Mouse (Mus musculus): Measurements from ENCODE around the gene Stard9. TPM values are rescaled to one million over a fixed set of nuclear protein-coding genes. Genes with fewer than 3 reads are reported as not detected.
"Not testable (repeated sequence)": the region's sequence is repeated elsewhere in the genome, so short reads cannot be mapped to it uniquely, and the experiment has no call there.

Gene Stard9
- polyA plus RNA-seq, 1 experiment from 2014 or later, result 3.5 TPM

DNA sequence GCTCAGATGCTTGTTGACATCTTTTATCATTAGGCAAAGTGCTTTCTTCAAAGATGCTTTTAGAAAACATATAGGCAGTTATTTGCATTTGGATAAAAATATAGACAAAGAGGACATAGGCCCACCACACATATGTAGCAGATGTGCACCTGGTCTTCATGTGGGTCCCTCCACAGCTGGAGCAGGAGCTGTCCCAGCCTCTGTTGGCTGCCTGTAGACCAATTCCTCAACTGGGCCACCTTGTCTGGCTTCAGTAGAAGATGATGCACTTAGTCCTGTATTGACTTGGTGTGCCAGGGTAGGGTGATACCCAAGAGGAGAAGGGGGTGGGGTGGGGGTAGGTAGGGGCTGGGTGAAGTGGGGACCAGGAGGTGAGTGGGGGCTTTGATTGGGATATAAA lies 33.8 kb downstream of the Stard9 start:
- Histone ChIP-seq H3K4me2 (ENCODE audit: low read length) (no peak overlapping the region), H3K9me3 (ENCODE audit: control insufficient read depth, low read length) (no peaks in the 10 kb centered on the region), H3K4me3 (ENCODE audit: low read length) (no peak overlapping the region), H3K27me3 (replicated peaks; ENCODE audit: control insufficient read depth, insufficient read depth, low read length) (no peaks in the 10 kb centered on the region), H3K27ac (ENCODE audit: low read depth, low read length) (no peak overlapping the region), H3K4me1 (ENCODE audit: control insufficient read depth, insufficient read depth, low read depth, low read length) (no peaks in the 10 kb centered on the region), H3K36me3 (ENCODE audit: control insufficient read depth, insufficient read depth, low read length) (no peaks in the 10 kb centered on the region), H3K9ac (ENCODE audit: low read depth, low read length) (no peak overlapping the region)
- no peak for ATAC-seq

DNA sequence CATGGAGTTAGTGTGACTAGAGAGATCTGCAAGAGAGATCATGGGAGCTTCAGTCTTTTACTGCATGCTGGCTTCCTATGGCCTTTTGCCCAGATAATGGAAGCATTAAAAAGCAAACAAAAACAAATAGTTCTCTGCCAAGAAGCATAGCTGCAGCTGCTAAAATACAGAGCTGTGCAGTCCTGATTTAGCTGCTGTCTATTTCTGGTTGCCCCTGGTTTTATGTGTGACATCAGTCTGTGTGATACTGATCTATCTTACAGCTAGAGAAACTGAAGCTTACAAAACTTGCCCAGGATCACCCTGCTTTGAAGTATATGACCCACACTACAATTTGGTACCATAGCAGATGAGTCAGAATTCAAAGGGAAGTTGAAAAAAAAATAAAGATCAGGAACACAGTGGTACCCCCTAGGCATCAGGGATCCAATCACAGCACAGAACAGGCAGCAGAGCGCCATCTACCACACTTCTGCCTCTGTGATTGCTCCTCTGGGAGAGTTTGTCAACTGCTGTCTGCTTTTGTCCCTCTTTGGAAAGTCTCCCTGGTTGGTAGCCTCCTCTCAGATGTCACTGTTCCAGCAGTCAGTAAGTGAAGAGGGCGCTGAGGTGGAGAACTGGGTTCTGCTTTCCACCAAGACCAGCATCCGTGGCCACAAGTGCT lies 34.7 kb downstream of the Stard9 start:
- no peak overlapping the region for H3K27ac ChIP-seq (ENCODE audit: low read depth, low read length)
- no peak overlapping the region for H3K9ac ChIP-seq (ENCODE audit: low read depth, low read length)
- no peaks in the 10 kb centered on the region for H3K27me3 ChIP-seq (replicated peaks; ENCODE audit: control insufficient read depth, insufficient read depth, low read length)
- H3K36me3 ChIP-seq (ENCODE audit: control insufficient read depth, insufficient read depth, low read length), result no peaks in the 10 kb centered on the region
- H3K4me3 ChIP-seq (ENCODE audit: low read length), result no peak overlapping the region
- no peak overlapping the region for H3K4me2 ChIP-seq (ENCODE audit: low read length)
- no peaks in the 10 kb centered on the region for H3K4me1 ChIP-seq (ENCODE audit: control insufficient read depth, insufficient read depth, low read depth, low read length)
- 72% methylated on average over 3 of the region's 3 CpGs for WGBS
- H3K9me3 ChIP-seq (ENCODE audit: control insufficient read depth, low read length), result no peaks in the 10 kb centered on the region
- no peak for ATAC-seq

DNA sequence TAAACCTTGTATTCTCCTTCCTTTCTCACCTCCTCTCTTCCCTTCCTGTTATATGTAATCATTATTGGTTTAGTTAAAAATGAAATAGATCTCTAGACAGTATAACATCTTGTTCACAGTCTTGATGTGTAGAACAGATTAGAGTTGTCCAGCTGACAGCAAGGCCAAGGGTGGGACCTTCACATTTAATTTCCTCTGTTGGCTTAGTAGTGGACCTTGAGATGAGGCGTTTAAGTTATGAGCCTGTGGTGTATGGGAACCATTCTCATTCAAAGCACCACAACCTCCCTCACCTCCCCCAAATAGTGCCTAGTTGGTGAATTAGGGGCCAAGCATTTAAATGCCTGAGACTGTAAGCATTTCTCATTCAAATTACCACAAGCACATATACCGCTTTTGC lies 38.5 kb downstream of the Stard9 start:
- ATAC-seq, result no peak
- H3K4me1 ChIP-seq (ENCODE audit: control insufficient read depth, insufficient read depth, low read depth, low read length), result no peaks in the 10 kb centered on the region
- H3K9ac ChIP-seq (ENCODE audit: low read depth, low read length), result no peak overlapping the region
- H3K4me2 ChIP-seq (ENCODE audit: low read length), result no peak overlapping the region
- no peaks in the 10 kb centered on the region for H3K36me3 ChIP-seq (ENCODE audit: control insufficient read depth, insufficient read depth, low read length)
- 91% methylated on average over 2 of the region's 2 CpGs for WGBS
- no peak overlapping the region for H3K4me3 ChIP-seq (ENCODE audit: low read length)
- H3K27me3 ChIP-seq (replicated peaks; ENCODE audit: control insufficient read depth, insufficient read depth, low read length), result no peaks in the 10 kb centered on the region
- H3K27ac ChIP-seq (ENCODE audit: low read depth, low read length), result no peak overlapping the region
- H3K9me3 ChIP-seq (ENCODE audit: control insufficient read depth, low read length), result no peaks in the 10 kb centered on the region

DNA sequence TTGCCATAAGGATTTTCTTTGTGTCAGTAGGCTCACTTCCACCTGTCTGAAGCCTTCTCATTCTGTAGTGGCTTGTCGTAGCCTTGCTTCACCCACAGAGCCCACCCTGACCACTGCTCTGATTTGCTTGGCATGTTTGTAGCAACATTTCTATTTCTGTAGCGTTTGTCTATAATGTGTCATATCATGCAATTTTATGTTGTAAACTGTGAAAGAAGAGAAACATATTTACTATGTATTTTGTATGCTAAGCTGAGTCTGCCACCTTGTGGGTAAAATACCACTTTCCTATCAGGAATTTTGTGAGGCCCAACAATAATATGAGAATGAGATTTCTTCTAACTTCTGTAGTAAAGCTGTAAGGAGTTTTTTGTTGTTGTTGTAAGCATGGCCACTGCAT lies 41.3 kb downstream of the Stard9 start:
- no peak overlapping the region for H3K27ac ChIP-seq (ENCODE audit: low read depth, low read length)
- no peak overlapping the region for H3K9ac ChIP-seq (ENCODE audit: low read depth, low read length)
- H3K36me3 ChIP-seq (ENCODE audit: control insufficient read depth, insufficient read depth, low read length), result no peaks in the 10 kb centered on the region; the same call in 1 of the 2 replicates
- H3K9me3 ChIP-seq (ENCODE audit: control insufficient read depth, low read length), result no peaks in the 10 kb centered on the region
- WGBS, result 86% methylated on average over 2 of the region's 2 CpGs
- no peak overlapping the region for H3K4me3 ChIP-seq (ENCODE audit: low read length)
- H3K4me1 ChIP-seq (ENCODE audit: control insufficient read depth, insufficient read depth, low read depth, low read length), result no peaks in the 10 kb centered on the region
- no peaks in the 10 kb centered on the region for H3K27me3 ChIP-seq (replicated peaks; ENCODE audit: control insufficient read depth, insufficient read depth, low read length)
- ATAC-seq, result no peak
- H3K4me2 ChIP-seq (ENCODE audit: low read length), result no peak overlapping the region

DNA sequence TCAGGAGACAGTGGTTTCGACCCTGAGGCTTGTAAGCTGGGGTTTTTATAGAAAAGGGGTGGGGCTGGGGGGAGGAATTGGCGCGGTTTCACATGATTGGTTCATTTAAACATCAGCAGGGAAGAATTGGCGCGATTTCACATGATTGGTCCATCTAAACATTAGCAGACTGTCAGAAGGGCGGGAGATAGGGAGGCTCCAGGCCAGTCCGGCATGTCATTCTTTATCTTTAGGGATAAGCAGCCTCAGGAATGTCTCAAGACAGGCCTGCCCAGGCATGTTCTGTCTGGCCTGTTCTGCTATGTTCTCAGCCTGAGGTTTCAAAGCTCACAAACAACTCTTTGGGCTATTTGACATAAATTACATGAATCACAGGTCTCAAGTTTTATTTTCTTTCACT lies 52.2 kb downstream of the Stard9 start:
- not testable (repeated sequence) for H3K9me3 ChIP-seq (ENCODE audit: control insufficient read depth, low read length); ATAC-seq; H3K27ac ChIP-seq (ENCODE audit: low read depth, low read length); H3K27me3 ChIP-seq (replicated peaks; ENCODE audit: control insufficient read depth, insufficient read depth, low read length); H3K36me3 ChIP-seq (ENCODE audit: control insufficient read depth, insufficient read depth, low read length); H3K4me3 ChIP-seq (ENCODE audit: low read length); H3K4me1 ChIP-seq (ENCODE audit: control insufficient read depth, insufficient read depth, low read depth, low read length); H3K4me2 ChIP-seq (ENCODE audit: low read length); H3K9ac ChIP-seq (ENCODE audit: low read depth, low read length)
- WGBS, result 87% methylated on average over 7 of the region's 7 CpGs

DNA sequence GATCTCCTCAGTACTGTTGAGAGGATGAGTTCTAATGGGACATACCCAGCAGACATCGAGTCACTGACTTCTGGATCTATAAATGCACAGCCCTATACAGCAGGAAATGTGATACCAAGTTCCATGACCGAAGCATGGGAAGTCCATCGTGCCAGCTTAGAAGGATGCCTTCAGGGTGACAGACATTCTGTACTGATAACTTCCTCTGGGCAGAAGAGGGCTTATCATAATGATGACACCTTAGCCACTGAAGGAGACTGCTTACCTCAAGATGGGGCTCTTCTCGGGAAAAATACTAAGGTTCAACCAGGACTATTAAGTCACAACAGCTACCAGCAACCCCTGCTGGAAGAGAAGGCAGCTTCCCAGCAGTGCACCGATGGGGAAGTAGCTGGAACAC lies 68.8 kb downstream of the Stard9 start:
- no peak overlapping the region for H3K4me2 ChIP-seq (ENCODE audit: low read length)
- H3K36me3 ChIP-seq (ENCODE audit: control insufficient read depth, insufficient read depth, low read length), result peaks cover 20% of the 10 kb centered on the region
- H3K9me3 ChIP-seq (ENCODE audit: control insufficient read depth, low read length), result no peaks in the 10 kb centered on the region
- ATAC-seq, result no peak
- H3K9ac ChIP-seq (ENCODE audit: low read depth, low read length), result no peak overlapping the region
- no peaks in the 10 kb centered on the region for H3K27me3 ChIP-seq (replicated peaks; ENCODE audit: control insufficient read depth, insufficient read depth, low read length)
- H3K4me3 ChIP-seq (ENCODE audit: low read length), result no peak overlapping the region
- 85% methylated on average over 5 of the region's 5 CpGs for WGBS
- no peaks in the 10 kb centered on the region for H3K4me1 ChIP-seq (ENCODE audit: control insufficient read depth, insufficient read depth, low read depth, low read length)
- H3K27ac ChIP-seq (ENCODE audit: low read depth, low read length), result no peak overlapping the region

DNA sequence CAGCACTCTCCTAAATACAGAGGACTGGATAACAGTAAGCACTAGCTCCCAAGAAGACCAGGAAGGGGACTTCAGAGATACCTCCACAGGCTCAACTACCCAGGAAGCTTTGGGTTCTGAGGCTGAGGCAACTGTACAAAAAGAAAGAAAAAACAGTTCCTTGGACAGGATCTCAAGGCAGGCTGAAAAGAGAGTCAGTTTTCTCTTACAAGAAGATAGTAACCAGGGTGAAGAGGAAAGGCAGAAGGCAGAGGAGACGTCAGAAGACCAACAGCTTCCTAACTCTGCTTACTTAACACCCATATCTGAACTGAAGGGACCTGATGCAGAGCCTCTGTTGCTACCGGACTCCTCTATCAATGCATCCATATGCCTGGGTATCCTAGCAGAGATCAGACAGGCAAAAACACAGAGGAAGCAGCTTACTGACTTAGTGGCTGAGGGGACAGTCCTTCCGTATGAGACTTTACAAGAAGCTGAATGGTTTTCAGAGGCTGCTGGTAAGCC lies 71.5 kb downstream of the Stard9 start:
- Histone ChIP-seq H3K27me3 (replicated peaks; ENCODE audit: control insufficient read depth, insufficient read depth, low read length) (no peaks in the 10 kb centered on the region), H3K4me2 (ENCODE audit: low read length) (no peak overlapping the region), H3K4me1 (ENCODE audit: control insufficient read depth, insufficient read depth, low read depth, low read length) (no peaks in the 10 kb centered on the region), H3K36me3 (ENCODE audit: control insufficient read depth, insufficient read depth, low read length) (peaks cover 27% of the 10 kb centered on the region), H3K27ac (ENCODE audit: low read depth, low read length) (no peak overlapping the region), H3K4me3 (ENCODE audit: low read length) (no peak overlapping the region), H3K9ac (ENCODE audit: low read depth, low read length) (no peak overlapping the region), H3K9me3 (ENCODE audit: control insufficient read depth, low read length) (no peaks in the 10 kb centered on the region)
- WGBS, result 92% methylated on average over 3 of the region's 3 CpGs
- ATAC-seq, result no peak

DNA sequence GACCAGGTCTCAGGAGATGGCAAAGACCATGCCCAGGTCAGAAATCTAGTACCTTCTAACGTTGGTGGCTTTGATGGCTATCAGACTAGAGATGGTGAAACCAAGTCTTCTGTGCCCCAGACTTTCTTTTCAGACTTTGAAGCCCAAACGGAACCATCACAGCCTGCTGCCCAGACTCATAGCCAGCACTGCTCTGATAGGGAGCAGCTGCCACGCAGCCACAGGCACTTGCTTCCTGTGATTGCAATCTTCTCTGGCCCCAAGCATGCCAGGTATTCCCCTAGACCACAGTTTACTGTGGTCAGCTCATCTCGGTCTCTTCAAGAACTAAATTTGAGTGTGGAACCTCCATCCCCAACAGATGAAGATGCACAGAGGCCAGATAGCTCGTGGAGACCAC lies 73.8 kb downstream of the Stard9 start:
- no peaks in the 10 kb centered on the region for H3K9me3 ChIP-seq (ENCODE audit: control insufficient read depth, low read length)
- H3K27ac ChIP-seq (ENCODE audit: low read depth, low read length), result no peak overlapping the region
- H3K9ac ChIP-seq (ENCODE audit: low read depth, low read length), result no peak overlapping the region
- no peak overlapping the region for H3K4me3 ChIP-seq (ENCODE audit: low read length)
- ATAC-seq, result no peak
- 81% methylated on average over 5 of the region's 5 CpGs for WGBS
- H3K36me3 ChIP-seq (ENCODE audit: control insufficient read depth, insufficient read depth, low read length), result peaks cover 17% of the 10 kb centered on the region
- no peaks in the 10 kb centered on the region for H3K4me1 ChIP-seq (ENCODE audit: control insufficient read depth, insufficient read depth, low read depth, low read length)
- no peaks in the 10 kb centered on the region for H3K27me3 ChIP-seq (replicated peaks; ENCODE audit: control insufficient read depth, insufficient read depth, low read length)
- no peak overlapping the region for H3K4me2 ChIP-seq (ENCODE audit: low read length)

DNA sequence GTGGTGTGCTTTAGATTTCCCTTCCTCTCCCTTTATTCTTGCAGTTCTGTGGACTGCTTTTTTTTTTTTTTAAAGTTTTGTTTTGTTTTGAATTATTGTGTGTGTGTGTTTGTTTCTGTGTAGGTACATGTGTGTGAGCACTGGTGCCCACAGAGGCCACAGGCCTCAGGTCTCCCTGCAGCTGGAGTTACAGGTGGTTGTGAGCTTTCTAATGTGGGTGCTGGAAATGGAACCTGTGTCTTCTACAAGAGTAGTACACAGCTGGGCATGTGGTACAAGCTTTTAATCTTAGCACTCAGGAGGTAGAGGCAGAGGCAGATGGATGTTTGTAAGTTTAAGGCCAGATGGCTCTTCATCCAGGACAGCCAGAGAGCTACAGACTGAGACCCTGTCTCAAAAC lies 78.1 kb downstream of the Stard9 start:
- no peak for ATAC-seq
- no peaks in the 10 kb centered on the region for H3K27me3 ChIP-seq (replicated peaks; ENCODE audit: control insufficient read depth, insufficient read depth, low read length)
- H3K4me2 ChIP-seq (ENCODE audit: low read length), result no peak overlapping the region
- no peaks in the 10 kb centered on the region for H3K4me1 ChIP-seq (ENCODE audit: control insufficient read depth, insufficient read depth, low read depth, low read length)
- no peak overlapping the region for H3K27ac ChIP-seq (ENCODE audit: low read depth, low read length)
- H3K36me3 ChIP-seq (ENCODE audit: control insufficient read depth, insufficient read depth, low read length), result peaks cover 9% of the 10 kb centered on the region
- no peaks in the 10 kb centered on the region for H3K9me3 ChIP-seq (ENCODE audit: control insufficient read depth, low read length)
- no peak overlapping the region for H3K9ac ChIP-seq (ENCODE audit: low read depth, low read length)
- no peak overlapping the region for H3K4me3 ChIP-seq (ENCODE audit: low read length)

DNA sequence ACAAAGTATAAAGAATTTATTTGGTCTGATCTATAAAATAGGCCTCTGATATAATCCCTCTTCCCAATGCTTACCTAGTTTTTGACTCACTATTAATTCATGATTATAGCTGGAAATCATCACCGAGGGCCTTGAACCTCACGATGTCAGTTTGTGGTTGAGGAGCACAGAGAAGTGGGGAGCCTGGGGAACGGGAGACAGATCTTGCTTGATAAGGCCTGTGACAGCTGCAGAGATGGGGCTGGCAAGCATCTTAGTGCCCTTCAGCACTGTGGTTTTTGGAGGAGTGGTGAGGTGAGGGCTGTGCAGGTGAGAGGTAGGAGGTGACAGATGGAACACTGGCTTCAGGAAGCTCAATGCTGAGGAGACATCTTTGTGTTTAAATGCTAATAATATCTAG lies 81.2 kb downstream of the Stard9 start:
- no peak overlapping the region for H3K9ac ChIP-seq (ENCODE audit: low read depth, low read length)
- H3K9me3 ChIP-seq (ENCODE audit: control insufficient read depth, low read length), result no peaks in the 10 kb centered on the region
- peaks cover 13% of the 10 kb centered on the region; the same call in 1 of the 2 replicates for H3K36me3 ChIP-seq (ENCODE audit: control insufficient read depth, insufficient read depth, low read length)
- no peaks in the 10 kb centered on the region for H3K27me3 ChIP-seq (replicated peaks; ENCODE audit: control insufficient read depth, insufficient read depth, low read length)
- no peak overlapping the region for H3K27ac ChIP-seq (ENCODE audit: low read depth, low read length)
- no peaks in the 10 kb centered on the region for H3K4me1 ChIP-seq (ENCODE audit: control insufficient read depth, insufficient read depth, low read depth, low read length)
- no peak overlapping the region for H3K4me2 ChIP-seq (ENCODE audit: low read length)
- H3K4me3 ChIP-seq (ENCODE audit: low read length), result no peak overlapping the region
- no peak for ATAC-seq
- WGBS, result 90% methylated on average over 3 of the region's 3 CpGs
